14 mouse cellular contexts compared by ENCODE assay signal in genomic region chr11:77806218-77806617, GRCm38 (mm10). TPM values are rescaled to one million over a fixed set of nuclear protein-coding genes. Genes with fewer than 3 reads are reported as not detected.
A peak's percentile ranks its signal among the peaks of the same experiment; 100 is the strongest.
DNase-seq lines count a peak whose midpoint lies in the region; ATAC-seq and TF ChIP-seq lines count a peak whose summit lies in the region.
"Had no signal": no experiment of that assay in that cellular context is flagged by ENCODE, and none has a peak within 500 bp of the region (broad histone marks: within the 10 kb centered on the region; RNA-seq: fewer than 3 reads in every experiment).

No protein-coding gene starts in this region.

- no peaks in the 10 kb centered on the region for H3K9me3 ChIP-seq in heart, embryonic 11.5 days (replicated peaks; ENCODE audit: control insufficient read depth, low read length)
- H3K9me3 ChIP-seq in kidney, postnatal 0 days (replicated peaks; ENCODE audit: low read length), result no peaks in the 10 kb centered on the region
- no peaks in the 10 kb centered on the region for H3K9me3 ChIP-seq in kidney, embryonic 14.5 days (ENCODE audit: control insufficient read depth, low read length)
- H3K9me3 ChIP-seq: limb, embryonic 10.5 days; midbrain, embryonic 13.5 days had no signal

- H3K27me3 ChIP-seq in heart, embryonic 11.5 days (ENCODE audit: control insufficient read depth, insufficient read depth, low read length), result no peaks in the 10 kb centered on the region
- H3K27me3 ChIP-seq in kidney, postnatal 0 days (ENCODE audit: insufficient read depth, low read length), result no peaks in the 10 kb centered on the region
- H3K27me3 ChIP-seq in kidney, embryonic 14.5 days (ENCODE audit: control insufficient read depth, insufficient read depth, low read length), result no peaks in the 10 kb centered on the region
- H3K27me3 ChIP-seq: midbrain, embryonic 13.5 days had no signal

- no peak overlapping the region for H3K4me2 ChIP-seq in heart, embryonic 11.5 days
- no peak overlapping the region for H3K4me2 ChIP-seq in kidney, postnatal 0 days (ENCODE audit: low read length)
- no peak overlapping the region for H3K4me2 ChIP-seq in kidney, embryonic 14.5 days (replicated peaks; ENCODE audit: low read depth, low read length)
- H3K4me2 ChIP-seq: midbrain, embryonic 13.5 days had no signal

- no peak for DNase-seq in heart, postnatal 25 days (ENCODE audit: low spot score)
- no peak for DNase-seq in kidney, postnatal 0 days (ENCODE audit: low spot score)
- DNase-seq in ZHBTc4 (ENCODE audit: low read depth, low spot score), result peak; percentile 33
- no peak for DNase-seq in embryo, embryonic 11 days
- DNase-seq: cerebellum, postnatal 36 days; lung, postnatal 10 days; right cerebral cortex, postnatal 4 days had no signal

- ATAC-seq in heart, embryonic 11.5 days (replicated peaks; ENCODE audit: insufficient number of reproducible peaks, low FRiP score, low TSS enrichment), result no peak
- 0 out of 2 replicates have a peak, but pooled peaks have one; percentile 40 for ATAC-seq in kidney, postnatal 0 days (replicated peaks; ENCODE audit: low FRiP score, low read depth)
- ATAC-seq in kidney, embryonic 14.5 days (ENCODE audit: low FRiP score, low TSS enrichment), result no peak
- ATAC-seq: midbrain, embryonic 13.5 days had no signal

- 11% methylated on average over 2 of the region's 2 CpGs for WGBS in heart, embryonic 11.5 days (ENCODE audit: insufficient replicate concordance)
- 43% methylated on average over 2 of the region's 2 CpGs for WGBS in kidney, postnatal 0 days
- WGBS in kidney, embryonic 14.5 days, result 30% methylated on average over 2 of the region's 2 CpGs

- peak overlapping the region; percentile 22; the same call in 1 of the 2 replicates for H3K27ac ChIP-seq in heart, embryonic 11.5 days (ENCODE audit: low read depth, low read length)
- peak overlapping the region; percentile 4; the same call in 1 of the 2 replicates for H3K27ac ChIP-seq in kidney, postnatal 0 days
- H3K27ac ChIP-seq in kidney, embryonic 14.5 days (ENCODE audit: low read depth, low read length), result no peak overlapping the region
- no peak overlapping the region for H3K27ac ChIP-seq in cortical plate, adult 2 months (ENCODE audit: insufficient read depth, low read length)
- H3K27ac ChIP-seq: limb, embryonic 10.5 days; midbrain, embryonic 13.5 days had no signal

- 0 out of 2 replicates have a peak, but pooled peaks cover 2% of the 10 kb centered on the region for H3K36me3 ChIP-seq in heart, embryonic 11.5 days (ENCODE audit: control insufficient read depth, insufficient read depth, low read length)
- H3K36me3 ChIP-seq in kidney, postnatal 0 days (ENCODE audit: insufficient read depth, low read length), result no peaks in the 10 kb centered on the region
- no peaks in the 10 kb centered on the region for H3K36me3 ChIP-seq in kidney, embryonic 14.5 days (ENCODE audit: control insufficient read depth, insufficient read depth, low read length)
- H3K36me3 ChIP-seq: limb, embryonic 10.5 days; midbrain, embryonic 13.5 days had no signal

- TF ChIP-seq POLR2A in cortical plate, adult 2 months (IDR thresholded peaks at IDR 0.05; ENCODE audit: extremely low read depth, insufficient read depth, low read length), result no peak

- intact Hi-C loops in heart, postnatal 25 days (cut with DNase I), result no loop called here

- H3K9ac ChIP-seq in heart, embryonic 11.5 days (ENCODE audit: low read depth, low read length), result no peak overlapping the region
- H3K9ac ChIP-seq in kidney, postnatal 0 days (ENCODE audit: low read depth, low read length), result no peak overlapping the region
- no peak overlapping the region for H3K9ac ChIP-seq in kidney, embryonic 14.5 days (ENCODE audit: low read depth, low read length)
- H3K9ac ChIP-seq: midbrain, embryonic 13.5 days had no signal

- H3K4me3 ChIP-seq in heart, embryonic 11.5 days (ENCODE audit: low read depth, low read length), result no peak overlapping the region
- H3K4me3 ChIP-seq in kidney, postnatal 0 days (replicated peaks; ENCODE audit: low read depth, low read length), result no peak overlapping the region
- no peak overlapping the region for H3K4me3 ChIP-seq in kidney, embryonic 14.5 days (ENCODE audit: low read length)
- H3K4me3 ChIP-seq in cortical plate, adult 2 months (ENCODE audit: insufficient read depth, low read length), result no peak overlapping the region
- H3K4me3 ChIP-seq: limb, embryonic 10.5 days; midbrain, embryonic 13.5 days had no signal

- no peak; the same call in 1 of the 2 replicates for TF ChIP-seq CTCF in kidney, postnatal 0 days (IDR thresholded peaks at IDR 0.05; ENCODE audit: low read depth)
- peak; percentile 28; the same call in 1 of the 2 replicates for TF ChIP-seq CTCF in cortical plate, adult 2 months (IDR thresholded peaks at IDR 0.05; ENCODE audit: extremely low read depth, insufficient read depth, low read length)

- peaks cover 52% of the 10 kb centered on the region for H3K4me1 ChIP-seq in heart, embryonic 11.5 days (ENCODE audit: control insufficient read depth, insufficient read depth, low read length)
- H3K4me1 ChIP-seq in kidney, postnatal 0 days (replicated peaks; ENCODE audit: insufficient read depth, low read length), result peaks cover 6% of the 10 kb centered on the region; the same call in 1 of the 2 replicates
- peaks cover 2% of the 10 kb centered on the region; the same call in 1 of the 2 replicates for H3K4me1 ChIP-seq in kidney, embryonic 14.5 days (ENCODE audit: control insufficient read depth, insufficient read depth, low read length)
- H3K4me1 ChIP-seq in cortical plate, adult 2 months (ENCODE audit: control insufficient read depth, insufficient read depth, low read length), result peaks cover 31% of the 10 kb centered on the region

RNA-seq across cellular contexts. Expression of gene Gm10277, which starts 18.7 kb away (rescaled TPM):
- 0.55 and 0.87 TPM in 2 replicates for polyA plus RNA-seq in heart, embryonic 11.5 days (2014; fragmentation: Nextera tagmentation; extraction: Ambion mirVana)
- not detected for total RNA-seq in heart, postnatal 25 days (2021)
- polyA plus RNA-seq in kidney, postnatal 0 days (2015; fragmentation: Nextera tagmentation; extraction: Ambion mirVana), result 0.34 and 0.40 TPM in 2 replicates
- polyA plus RNA-seq in kidney, embryonic 14.5 days (2014; fragmentation: Nextera tagmentation; extraction: Ambion mirVana), result 0.92 and 1.4 TPM in 2 replicates
- polyA plus RNA-seq in cortical plate, adult 2 months (2012; rRNA removed), result not detected in 2 replicates
- total RNA-seq: hematopoietic stem cell, adult 5-6 weeks; neutrophil, adult 5-6 weeks had no signal

RNA-seq across cellular contexts. Expression of gene Myo18a, which starts 43.2 kb away (rescaled TPM):
- 94.0 and 96.7 TPM in 2 replicates for polyA plus RNA-seq in heart, embryonic 11.5 days (2014; fragmentation: Nextera tagmentation; extraction: Ambion mirVana)
- 100 to 1,000 TPM; 273 to 280 TPM for total RNA-seq in heart, postnatal 25 days (2021)
- 26.5 and 27.7 TPM in 2 replicates for polyA plus RNA-seq in kidney, postnatal 0 days (2015; fragmentation: Nextera tagmentation; extraction: Ambion mirVana)
- 19.1 and 21.1 TPM in 2 replicates for polyA plus RNA-seq in kidney, embryonic 14.5 days (2014; fragmentation: Nextera tagmentation; extraction: Ambion mirVana)
- polyA plus RNA-seq in cortical plate, adult 2 months (2012; rRNA removed), result 72.7 and 73.3 TPM in 2 replicates

Comparison
In these comparisons a context has a peak if more than half of its experiments do, and no peak if none do; other contexts are left out.
1. H3K27ac ChIP-seq: peak in heart, embryonic 11.5 days (single experiment) and kidney, postnatal 0 days (single experiment); none in kidney, embryonic 14.5 days (single experiment) and cortical plate, adult 2 months (single experiment).